Mouse (Mus musculus) adrenal gland, adult 18-20 months (tissue): ENCODE results near the gene Rabgap1l. TPM values are rescaled to one million over a fixed set of nuclear protein-coding genes. Genes with fewer than 3 reads are reported as not detected.

Experiments used
- DNase-seq, 2 experiments: peaks; one replicate each; pipeline ENCODE4 v3.0.0; 2021 to 2022; ENCODE audit warnings: low spot score in 2 of 2
- long read RNA-seq, 2 experiments: library from polyadenylated mRNA; stranded (forward); transcript quantifications; one replicate each; pipeline ENCODE4 v2.0.0; 2021
- total RNA-seq, 2 experiments: library from RNA; stranded (reverse); gene quantifications; 1 replicate in 1 of 2; 2 replicates in 1 of 2; pipeline ENCODE4 v1.2.3; 2021

The Rabgap1l gene
- 10 to 100 TPM; 26.4 to 30.6 TPM for total RNA-seq
- long read RNA-seq, experiment 1, transcript Rabgap1l-201 (21 exons, 2,748 nt), result major isoform, 6 of 8 reads
- long read RNA-seq, experiment 1, partial matches to known transcripts, result 1 of 8 reads
- long read RNA-seq, experiment 1, other reads (novel, unspliced or antisense), result 1 of 8 reads
- long read RNA-seq, experiment 2, transcript Rabgap1l-201 (21 exons, 2,748 nt), result major isoform, 8 of 19 reads
- long read RNA-seq, experiment 2, partial matches to known transcripts, result 2 of 19 reads
- long read RNA-seq, experiment 2, other reads (novel, unspliced or antisense), result 9 of 19 reads

DNA sequence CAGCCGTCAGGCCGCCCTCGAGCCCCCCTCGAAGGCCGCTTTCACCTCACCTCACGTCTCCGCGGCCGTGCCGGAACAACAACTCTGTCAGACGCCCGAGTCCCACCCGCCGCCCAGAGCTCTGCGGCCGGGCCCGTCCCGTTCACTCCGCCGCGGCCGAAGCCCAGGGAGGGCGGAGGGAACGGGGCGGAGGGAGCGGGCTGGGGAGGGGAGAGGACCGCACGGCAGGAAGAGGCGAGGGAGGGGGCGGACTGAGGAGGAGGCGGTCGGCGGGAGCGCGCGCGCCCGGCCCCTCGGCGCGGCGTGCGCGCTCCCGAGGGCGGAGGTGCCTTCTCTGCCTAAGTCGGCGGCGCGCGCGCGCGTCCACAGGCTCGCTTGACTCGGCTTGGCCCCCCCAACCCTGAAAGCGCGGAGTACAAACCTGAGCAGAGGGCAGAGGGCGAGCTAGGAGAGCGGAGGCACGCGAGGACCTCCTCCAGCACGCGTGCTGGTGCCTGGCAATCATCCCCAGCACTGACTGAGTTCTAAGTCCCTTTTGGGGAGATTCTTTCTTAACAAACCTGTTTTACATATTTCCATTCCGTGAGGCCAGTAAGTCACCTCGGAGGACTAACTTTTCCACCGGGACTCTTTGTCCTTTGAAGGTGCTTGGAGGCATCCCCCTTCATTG is at the start of gene Rabgap1l:
TSS of gene Rabgap1l (minus strand) at position 526 of the 670 bp plus-strand sequence.
- peak; percentile 73 to 75 for DNase-seq

DNA sequence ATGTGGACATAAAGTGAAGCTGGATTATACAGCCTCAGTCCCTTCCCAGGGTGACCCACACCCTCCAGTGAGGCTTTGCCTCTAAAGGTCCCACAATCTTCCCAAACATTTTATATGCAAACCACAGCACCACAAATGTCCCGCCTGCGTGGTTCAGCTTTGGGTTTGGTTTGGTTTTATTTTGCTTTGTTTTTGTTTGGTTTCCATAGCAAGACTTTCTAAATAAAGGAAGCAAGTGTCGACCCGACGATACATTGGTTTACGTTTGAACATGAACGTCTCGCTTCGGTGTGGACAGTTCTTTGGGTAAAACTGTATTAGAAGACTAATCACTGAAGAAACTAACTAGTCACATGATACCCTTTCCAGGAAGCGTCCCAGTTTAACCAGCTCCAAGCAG is 49.6 kb upstream of the Rabgap1l start:
- no peak for DNase-seq

- DNase-seq, result no peak
Measured at GRCm38 (mm10) chr1:160840618-160841017, 47.6 kb upstream of the Rabgap1l start.

GRCm38 (mm10) chr1:160839095-160839494 is 46.1 kb upstream of the Rabgap1l start:
- no peak for DNase-seq

- DNase-seq, result no peak
Measured at GRCm38 (mm10) chr1:160834446-160834845, 41.4 kb upstream of the Rabgap1l start.

- no peak for DNase-seq
Measured at GRCm38 (mm10) chr1:160832267-160833021, 39.4 kb upstream of the Rabgap1l start.

DNA sequence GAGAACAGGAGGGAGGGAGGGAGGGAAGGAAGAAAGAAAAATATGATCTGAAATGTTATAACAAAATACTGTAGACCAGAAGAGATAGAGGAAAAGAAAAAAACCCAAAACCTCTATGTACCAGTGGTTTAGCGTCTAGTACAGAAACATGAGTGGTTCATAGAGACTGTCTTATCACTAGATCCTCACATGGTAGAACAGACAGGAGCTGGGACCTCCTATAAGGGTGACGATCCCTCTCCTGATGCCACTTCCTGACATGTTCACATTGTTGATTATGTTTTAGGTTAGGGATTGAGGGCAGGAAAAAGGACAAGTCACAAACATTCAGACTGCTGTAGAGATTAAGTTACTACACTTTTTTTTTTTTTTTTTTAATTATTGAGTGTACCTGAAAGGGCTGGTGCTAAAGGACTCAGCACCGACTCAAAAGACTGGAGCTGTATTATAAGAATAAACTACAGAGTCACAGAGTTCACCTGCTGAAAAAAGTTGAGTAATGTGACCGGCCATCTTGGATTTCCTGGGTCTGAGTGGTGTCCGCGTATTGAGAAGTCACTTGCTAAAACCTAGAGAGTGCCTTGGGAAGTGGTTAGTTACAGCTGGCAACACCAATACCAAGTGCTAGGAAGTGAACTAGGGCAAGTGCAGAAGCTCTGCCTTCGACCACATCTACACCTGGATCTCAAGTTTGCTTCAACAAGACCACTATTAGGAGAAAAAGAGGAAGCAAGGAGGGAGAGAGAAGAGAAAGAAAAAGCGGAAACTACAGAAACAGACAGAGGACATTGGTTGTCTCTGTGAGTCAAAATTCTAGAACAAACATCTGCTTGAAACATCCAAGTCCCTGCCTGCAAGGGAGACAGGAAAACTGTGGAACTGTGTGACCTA is 37.8 kb upstream of the Rabgap1l start:
- no peak for DNase-seq

GRCm38 (mm10) chr1:160825441-160825856 is 32.4 kb upstream of the Rabgap1l start:
- no peak for DNase-seq

DNA sequence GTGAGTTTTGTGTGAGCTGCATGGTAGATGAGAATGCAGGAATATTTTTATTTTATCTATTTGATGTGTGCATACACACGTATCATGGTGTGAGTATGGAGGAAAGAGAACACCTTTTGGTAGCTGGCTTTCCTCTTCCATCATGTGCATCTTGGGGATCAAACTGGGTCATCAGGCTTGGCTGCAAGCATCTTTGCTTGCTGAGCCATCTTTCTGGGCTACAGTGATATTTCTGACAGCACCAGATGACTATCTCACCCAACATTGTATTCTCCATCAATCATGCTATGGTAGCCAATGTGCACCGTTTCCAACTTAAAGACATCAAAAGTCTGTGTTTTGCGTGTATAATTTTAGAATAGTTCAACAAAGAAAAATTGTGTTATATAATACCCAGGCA is 30.6 kb upstream of the Rabgap1l start:
- no peak for DNase-seq

DNA sequence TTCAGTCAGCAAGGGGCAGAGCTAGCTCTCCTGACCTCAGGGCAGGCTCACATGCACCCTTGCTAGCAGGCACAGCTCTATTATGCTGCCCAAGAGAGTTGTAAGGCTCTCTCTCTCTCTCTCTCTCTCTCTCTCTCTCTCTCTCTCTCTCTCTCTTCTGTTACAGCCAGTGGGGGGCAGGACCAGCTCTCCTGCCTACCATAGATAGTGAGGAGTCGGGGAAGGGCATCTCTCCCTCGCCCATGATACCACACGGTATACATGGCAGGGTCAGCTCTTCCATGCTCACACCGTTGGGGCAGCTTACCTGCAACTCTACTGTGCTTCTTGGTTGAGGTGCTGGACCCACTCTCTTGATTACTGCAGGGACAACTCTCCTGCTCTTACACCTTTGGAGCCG is 21.2 kb upstream of the Rabgap1l start:
- no peak for DNase-seq

DNA sequence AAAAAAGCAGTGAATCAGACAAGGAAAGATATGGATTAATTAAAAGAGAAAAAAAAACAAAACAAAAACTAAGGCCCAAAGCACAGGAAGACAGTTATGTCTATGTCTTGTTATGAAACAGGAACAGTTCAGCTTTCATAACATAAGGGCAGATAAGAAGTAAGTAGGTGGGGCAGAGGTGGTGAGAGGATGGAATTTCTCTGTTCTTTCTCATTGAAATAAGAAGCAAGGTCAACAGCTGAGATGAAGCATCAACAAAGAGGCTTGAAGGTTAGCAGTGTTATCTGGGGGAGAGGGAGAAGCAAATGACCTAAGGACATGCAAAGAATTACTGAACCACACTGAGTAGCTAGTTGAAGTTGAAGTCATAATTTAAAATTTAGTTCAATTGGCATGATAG is 19.4 kb upstream of the Rabgap1l start:
- no peak for DNase-seq

DNA sequence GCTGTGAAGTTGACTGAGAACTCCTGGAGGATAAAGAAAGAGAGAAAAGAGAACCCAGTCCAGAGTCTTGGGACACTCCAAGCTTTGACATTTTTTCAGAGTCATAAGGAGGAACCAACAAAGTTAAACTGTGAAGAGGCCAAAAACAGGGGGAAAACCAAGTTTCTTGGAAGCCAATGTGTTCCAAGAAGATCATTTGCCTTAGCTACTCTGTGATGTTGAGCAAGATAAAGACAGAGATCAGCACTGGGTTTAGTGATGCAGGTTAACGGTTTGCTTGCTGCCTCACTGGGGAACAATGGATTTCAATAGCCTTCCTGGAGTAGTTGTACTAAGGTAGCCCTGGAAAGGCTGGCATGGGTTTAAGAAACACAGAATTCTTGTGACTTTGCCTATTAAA is 18.9 kb upstream of the Rabgap1l start:
- no peak for DNase-seq

GRCm38 (mm10) chr1:160805268-160805667 is 12.3 kb upstream of the Rabgap1l start:
- no peak for DNase-seq

GRCm38 (mm10) chr1:160799972-160800371 is 7.0 kb upstream of the Rabgap1l start:
- DNase-seq, result no peak

DNA sequence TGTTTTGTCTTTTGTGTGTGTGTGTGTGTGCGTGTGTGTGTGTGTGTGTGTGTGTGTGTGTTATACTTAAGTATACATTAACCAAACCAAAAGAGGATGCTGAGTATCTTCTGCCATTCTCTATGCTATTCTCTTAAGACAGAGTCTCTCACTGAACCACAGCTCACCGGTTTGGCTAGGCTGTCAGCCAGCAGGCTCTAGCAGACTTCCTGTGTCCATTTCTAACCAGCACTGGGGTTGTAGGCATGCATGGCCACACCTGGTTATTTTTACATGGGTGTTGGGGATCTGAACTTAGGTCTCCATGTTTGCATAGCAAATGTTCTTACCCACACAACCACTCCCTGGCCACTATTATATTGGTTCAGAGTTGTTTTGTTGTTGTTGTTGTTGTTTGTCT is 2.0 kb upstream of the Rabgap1l start:
- no peak for DNase-seq

DNA sequence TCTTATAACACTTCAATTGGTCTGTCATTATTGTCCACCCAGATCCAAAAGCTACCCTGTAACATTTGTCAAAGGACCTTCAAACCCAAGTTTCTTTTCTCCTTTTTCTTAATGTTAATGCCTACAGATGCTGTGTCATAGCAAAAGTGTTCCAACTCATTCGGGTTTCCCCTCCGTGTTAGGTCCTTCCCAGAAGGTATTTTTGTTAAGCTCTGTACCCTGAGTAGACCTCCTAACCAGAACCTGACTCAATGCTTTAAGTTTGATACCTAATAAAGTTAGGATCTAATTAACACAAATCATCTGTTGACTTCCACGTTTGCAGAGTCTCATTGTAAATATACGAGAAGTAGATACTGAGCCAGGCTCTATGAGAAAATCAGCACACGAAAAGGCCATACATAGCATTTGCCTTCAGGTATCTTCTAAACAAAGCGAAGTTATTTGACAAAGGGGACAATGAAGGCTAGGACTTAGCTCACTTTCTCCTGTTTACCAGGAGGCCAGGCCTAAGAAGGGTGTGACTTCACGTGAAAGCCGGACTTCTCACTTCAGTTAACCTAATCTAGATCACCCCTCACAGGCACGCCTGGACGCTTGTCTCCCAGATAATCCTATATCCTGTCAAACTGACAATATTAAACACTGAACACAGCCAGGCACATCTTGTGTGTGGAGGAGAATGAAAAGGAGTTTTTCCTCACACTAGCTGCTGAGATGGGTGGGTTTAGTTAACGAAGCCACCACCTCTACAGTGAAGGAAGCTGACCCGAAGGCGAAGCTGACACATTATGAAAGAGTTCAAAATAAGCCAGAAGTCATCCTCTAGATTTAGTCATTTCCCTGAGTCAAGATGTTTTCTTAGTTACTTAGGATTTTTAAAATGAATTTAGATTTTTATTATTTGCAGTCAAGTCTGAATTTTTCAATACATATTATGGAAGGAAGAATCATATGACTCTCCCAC is 1.1 kb upstream of the Rabgap1l start:
- no peak for DNase-seq

DNA sequence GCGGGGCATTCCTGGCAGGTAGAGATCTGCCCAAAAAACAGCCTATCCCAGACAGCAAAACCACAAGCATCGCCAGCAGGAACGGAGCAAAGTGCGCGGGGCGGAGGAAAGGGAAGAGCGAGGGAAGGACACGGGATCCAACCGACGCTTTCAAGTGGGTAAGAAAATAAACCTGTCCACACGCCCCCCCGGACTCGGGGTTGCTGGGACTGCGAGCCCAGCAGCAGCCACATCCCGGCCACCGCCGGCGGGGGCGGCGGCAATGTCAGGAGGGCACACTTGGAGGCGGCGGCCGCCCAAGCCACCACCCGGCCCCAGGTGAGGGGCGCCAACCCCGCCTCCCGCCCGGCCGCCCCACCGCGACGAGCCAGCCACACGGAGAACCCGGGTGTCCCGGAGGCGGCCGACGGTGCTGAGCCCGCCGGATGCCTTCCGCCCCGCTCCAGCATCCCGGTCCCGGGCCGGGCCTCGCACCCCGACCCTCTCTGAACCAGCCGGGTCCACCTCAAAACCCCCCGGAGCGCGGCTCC is 790 bp downstream of the Rabgap1l start:
- peak; percentile 43 to 52 for DNase-seq

DNA sequence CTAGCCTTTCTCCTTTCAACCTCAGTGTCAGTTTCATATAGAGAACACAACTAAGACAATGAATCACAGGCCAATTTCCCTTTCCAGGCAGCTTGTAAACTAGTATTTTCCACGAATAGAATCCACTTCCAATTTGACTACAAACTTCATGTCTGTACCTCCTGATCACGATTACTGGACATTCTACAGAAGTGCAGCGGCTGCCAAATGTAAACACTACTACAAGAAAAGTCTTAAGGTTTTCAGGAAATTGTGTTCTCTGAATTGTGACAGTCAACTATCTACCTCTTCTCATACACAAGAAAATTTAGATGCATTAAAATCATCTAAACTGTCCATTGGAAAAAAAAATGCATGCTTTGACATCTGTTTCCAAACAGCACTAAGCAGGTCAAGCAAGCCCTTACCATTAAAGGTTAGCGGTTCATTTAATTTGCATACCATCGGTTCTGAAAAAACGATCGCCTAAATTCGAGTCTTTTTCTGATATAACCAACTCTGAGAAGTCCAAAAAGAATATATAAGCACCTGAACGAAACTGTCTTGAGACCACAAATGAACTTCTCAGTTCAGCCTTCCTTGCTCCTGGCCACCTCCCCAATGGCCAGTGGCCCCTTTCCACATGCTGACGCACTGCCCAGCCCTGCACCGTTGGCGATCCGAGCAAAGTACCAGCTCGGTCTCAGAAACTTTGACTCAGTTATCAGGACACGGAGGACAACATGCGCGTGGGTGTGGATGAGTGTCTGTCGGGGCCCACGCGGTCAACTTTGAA is 1.4 kb downstream of the Rabgap1l start:
- DNase-seq, result peak in 1 of 2 experiments; percentile 35

GRCm38 (mm10) chr1:160790630-160791029 is 2.4 kb downstream of the Rabgap1l start:
- DNase-seq, result no peak
